Mouse (Mus musculus) gastrocnemius, adult 18-20 months (tissue): Measurements from ENCODE around the gene Grhl3. TPM values are rescaled to one million over a fixed set of nuclear protein-coding genes. Genes with fewer than 3 reads are reported as not detected.

Experiments used
- DNase-seq: peaks from one replicate; pipeline ENCODE4 v3.0.0; 2021; ENCODE audit warnings: low spot score
- total RNA-seq, 2 experiments: library from RNA; stranded (reverse); gene quantifications; 2 replicates each; pipeline ENCODE4 v1.2.3; 2021

Gene Grhl3
- total RNA-seq, 2 experiments from 2014 or later: 0.09 TPM; not detected in 1

DNA sequence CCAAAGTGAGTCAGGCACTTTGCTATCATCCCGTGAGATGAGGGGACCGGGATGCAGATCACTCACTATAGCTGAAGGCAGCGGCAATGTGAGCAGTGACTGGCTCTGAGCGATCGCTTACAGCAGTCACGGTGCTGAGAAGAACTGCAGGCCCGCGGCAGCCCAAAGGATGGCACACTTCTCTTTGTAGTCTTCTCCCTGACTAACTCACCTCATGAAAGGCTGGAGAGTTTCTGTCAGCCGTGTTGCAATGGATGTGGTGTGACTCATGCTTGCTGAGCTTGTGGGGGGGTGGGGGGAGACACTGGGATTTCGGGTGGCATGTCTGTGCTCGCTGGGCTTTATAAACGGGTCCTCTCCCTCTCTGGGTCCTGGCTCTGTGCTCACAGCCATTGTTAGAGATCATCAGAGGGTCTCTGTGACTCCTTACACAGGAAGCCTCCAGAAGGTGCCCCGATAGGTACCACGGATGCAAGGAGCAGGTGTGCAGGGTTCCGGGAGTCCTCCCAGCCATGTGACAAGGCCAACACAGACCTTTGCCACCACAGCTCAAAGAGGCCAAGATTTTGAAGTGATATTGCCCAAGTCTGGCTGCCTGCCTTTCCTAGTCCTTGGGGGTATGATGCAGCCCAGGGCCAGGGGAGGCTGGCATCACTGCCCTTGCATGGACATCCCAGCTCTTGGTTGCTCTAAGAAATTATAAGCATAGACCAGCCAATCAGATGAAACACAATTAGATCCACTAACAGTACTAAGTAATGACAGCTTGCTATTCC, 2.1 kb upstream of the Grhl3 start:
- DNase-seq: no peak

DNA sequence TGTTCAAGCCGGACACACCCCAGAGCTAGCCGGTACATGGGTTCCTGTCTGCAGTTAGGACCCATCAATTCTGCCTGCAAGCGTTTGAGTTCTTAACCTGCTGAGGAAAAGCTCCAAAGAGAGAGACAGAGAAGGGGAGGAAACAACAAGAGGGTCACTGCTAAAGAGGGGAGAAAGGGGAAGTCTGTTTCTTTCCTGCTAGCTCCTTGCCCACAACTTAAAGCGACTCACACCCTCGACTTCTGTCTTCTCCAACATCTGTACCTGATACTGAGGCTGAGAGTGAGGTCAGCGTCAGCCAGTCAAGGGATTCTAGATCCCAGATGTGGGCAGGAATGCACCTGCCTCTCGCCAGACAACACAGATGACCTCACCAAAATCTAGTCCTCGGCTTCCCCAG, 1.2 kb downstream of the Grhl3 start:
- no peak for DNase-seq

DNA sequence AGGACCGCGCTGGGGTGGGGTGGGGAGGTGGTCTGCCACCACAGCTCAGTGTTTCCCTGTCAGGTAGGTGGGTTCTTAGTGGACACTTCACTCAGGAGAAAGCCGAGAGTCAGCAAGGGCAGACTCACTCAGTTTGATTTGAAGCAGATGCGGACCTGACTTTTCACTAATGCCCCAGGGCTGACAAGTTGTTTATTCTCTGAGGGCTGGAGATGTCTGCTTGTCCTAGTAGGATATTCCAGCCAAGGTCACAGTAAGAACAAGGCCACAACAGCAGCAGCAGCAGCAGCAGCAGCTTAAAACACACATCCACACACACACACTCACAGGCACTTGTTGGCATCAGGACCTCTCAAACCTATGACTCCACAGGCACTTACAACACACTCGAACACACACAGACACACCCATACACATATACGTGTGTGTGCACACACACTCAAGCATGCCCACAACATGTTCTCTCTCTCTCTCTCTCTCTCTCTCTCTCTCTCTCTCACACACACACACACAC, 2.3 kb downstream of the Grhl3 start:
- DNase-seq: no peak

DNA sequence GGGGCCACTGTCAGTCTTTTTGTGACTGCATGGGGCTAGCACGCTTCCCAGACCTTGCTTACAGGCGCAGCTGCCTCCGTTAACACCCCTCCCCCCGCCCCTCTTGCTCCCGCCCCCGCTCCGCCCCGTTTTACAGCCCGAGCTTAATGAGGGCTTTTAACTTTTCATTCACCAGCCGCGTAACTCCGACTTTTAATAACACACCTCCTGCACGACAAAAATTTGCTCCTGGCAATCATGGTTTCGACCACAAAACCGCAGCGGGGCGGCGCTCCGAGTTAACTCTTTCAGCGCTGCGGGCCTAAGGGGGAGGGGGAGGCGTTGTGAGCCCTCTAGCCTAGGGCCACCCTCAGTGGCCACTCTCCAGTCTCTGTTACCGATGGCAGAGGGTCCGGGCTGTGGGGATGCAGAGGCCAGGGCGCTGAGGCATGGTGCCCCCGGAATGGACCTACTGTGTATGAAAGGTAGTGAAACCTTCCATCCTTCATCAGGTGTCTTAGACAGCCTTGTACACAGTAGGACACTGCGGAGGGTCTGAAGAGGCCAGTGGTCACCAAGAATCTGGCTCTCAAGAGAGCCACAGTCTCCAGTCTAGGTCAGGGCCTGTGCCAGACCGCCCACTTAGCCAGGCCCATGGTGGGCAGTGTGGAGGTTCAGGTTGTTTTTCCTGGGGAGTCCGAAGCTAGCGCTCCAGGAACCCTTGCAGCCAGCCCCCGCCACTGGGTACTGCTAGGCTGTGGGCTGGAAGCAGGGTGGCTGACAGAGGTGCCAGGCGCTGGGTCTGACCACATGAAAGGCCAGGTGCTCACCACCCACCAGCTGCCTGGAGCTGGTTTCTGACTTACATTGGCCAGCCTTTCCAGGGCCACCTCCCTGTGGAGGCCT, 3.0 kb downstream of the Grhl3 start:
- no peak for DNase-seq

DNA sequence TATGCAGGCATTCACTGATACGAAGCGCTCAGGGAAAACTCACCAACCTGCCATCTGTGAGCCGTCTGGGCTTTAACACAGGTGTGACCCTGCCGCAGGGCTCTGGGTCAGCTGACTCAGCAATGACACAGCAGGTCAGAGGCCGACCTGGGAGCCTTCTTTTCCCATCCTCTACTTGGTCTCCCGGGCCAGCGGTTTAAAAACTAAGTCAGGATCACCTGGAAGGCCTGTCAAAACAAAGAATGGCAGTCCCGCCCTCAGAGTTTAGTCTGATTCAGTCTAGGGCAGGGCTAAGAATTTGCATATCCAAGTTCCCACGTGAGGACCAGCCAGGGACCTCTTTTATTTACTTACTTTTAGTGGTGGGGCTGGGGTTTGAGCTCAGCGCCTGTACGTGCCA, 4.2 kb downstream of the Grhl3 start:
- no peak for DNase-seq

DNA sequence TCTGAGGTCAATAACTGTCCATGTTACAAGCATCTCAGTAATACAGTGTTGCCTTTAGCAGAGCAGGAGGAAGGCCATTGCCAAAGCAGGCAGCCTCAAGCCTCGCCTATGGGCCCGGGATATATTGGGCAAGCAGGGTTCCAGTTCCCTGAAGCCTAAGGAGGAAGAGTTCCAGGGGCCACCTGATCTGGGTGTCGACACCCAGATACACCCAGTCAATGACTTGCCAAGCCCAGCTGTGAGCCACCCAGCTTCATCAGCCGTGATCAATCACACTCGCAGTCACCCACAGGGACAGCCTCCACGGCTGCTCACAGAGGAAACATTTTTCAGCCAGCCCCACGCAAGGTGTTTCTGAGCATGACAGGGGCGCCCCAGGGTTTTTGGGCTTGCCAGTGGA, 5.9 kb downstream of the Grhl3 start:
- DNase-seq: no peak

DNA sequence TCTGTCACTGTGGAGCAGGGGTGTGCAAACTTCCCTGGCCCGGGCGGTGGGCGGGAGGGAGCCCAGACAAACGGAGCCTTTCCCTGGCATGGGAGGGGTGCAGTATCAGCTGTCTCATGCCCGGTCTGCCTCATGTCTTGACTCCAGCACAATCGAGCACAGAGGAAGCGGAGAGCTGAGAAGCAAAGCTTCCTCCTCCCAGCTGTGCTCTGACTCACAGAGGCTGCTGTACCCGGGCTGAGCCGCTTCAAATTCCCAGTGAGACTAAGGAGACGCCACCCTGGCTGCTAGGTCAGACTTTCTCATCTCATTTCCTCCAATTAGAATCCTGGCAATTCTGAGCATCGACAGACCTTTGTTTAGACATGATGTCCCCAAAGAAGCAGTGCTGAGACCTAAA, 6.4 kb downstream of the Grhl3 start:
- DNase-seq: peak; percentile 11

DNA sequence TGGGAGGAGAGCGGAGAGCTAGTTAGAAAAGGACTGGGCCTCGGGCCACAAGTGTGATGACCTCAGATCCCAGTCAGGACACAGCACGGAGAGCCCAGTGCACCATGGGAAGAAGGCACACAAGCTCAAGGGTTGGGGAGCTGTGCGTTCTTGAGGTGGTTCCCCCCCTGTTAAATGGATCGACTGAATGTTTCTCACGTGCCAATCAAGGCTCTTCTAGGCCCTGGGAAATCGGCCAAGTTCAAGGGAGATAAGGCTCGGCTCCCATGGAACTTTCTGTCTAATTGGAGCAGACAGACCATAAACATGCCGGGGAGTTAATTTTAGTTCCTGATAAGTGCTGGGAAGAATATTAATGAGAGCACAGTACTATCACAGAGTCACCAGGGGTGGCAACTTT, 8.0 kb downstream of the Grhl3 start:
- no peak for DNase-seq

DNA sequence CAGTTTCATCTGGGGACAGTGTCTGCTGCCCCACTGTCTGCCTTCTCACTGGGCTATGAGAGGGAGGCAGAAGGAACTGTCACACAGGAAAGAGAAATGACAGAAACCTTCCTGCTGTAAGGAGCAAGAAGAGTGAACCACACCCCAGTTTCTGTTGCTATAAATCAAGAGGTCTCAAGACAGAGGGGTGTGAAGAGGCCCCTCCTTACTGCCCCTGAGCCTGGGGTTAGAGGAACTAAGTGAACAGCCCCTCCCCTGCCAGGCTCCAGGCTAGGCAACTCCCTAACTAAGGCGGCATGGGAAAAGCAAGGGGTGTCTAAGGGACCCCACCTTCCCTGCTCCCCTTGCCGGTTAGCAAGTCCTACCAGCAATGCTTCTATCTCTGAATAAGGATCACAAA, 9.6 kb downstream of the Grhl3 start:
- no peak for DNase-seq

DNA sequence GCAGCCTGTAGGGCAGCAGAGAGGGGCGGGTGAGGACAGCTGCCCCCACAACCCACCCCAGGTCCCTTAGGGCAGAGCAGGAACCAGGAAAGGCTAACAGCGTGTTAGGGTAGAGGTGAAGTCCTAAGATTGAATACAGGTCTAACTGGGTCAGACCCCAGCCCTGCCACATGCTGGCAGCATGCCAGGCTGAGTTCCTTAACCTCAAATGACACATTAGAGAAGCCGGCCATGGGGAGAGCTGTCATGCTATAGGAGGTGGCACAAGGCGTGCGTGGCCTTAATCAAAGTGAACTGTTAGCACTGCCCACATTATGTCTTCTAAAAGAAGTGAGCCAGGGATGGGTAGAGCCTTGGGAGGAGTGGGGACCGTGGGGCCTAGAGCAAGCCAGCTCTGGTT, 24.1 kb downstream of the Grhl3 start:
- DNase-seq: no peak

DNA sequence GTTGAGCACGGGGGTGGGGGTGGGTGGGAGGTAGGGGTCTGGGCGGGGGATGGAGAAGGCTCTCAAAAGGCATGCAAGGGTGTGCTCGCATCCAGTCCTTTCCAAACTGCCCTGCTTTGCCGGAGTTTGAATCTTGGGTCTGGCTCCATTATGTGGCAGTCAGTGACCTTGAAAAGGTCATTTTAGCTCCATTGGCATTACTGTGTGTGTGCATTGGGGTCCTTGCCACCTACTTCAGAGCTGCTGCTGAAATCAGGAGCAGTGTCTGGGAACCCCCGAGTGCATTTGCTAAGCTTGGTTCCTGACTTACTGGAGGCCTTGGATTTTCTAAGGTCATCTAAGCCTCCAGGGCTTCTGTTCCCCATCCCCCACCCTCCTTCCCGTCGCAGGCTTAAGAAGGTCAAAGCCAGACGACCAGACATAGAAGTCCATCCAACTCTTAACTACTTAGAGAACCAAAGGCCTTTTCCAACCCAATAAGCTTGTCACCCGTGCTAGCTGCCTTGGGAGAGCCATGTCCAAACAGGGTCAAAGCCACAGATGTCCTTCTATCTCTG, 24.8 kb downstream of the Grhl3 start:
- no peak for DNase-seq

DNA sequence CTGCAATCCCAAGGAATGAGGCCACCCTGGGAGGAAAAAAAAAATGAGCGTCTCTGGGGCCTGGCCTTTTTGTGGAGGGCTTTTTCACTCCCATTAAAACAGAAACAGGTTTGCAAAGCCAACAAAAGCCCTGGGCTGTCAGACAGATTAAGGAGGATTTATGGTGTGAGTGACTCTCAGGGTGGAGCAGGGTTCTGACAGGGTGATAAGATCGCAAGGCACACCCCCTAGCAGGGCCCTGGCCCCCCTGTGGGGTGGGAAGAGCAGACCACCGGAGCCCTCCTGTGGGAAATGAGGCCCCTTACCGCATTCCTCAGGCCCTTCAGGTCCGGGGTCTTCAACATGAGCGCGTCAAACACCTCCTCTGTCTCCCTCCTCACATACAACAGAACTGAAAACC, 25.3 kb downstream of the Grhl3 start:
- DNase-seq: no peak

DNA sequence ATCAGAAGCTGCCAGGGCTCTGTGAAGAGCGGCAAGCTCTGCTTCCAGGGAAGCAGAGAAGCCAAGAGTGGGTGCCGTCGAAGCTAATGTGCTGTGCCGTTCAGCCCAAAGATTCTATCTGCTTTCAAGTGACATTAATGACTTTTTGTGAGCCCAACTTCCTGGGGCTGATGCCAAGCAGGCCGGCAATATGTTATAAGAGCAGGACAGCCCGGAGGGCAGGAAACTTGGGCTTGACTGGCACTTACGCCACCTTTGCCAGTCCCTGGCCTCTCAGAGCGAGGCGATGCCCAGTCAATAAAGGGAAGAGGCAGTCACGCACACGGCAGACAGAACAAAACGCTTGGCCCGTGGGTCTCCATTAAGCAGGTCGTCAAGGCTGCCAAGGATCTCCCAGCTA, 25.9 kb downstream of the Grhl3 start:
- DNase-seq: no peak

DNA sequence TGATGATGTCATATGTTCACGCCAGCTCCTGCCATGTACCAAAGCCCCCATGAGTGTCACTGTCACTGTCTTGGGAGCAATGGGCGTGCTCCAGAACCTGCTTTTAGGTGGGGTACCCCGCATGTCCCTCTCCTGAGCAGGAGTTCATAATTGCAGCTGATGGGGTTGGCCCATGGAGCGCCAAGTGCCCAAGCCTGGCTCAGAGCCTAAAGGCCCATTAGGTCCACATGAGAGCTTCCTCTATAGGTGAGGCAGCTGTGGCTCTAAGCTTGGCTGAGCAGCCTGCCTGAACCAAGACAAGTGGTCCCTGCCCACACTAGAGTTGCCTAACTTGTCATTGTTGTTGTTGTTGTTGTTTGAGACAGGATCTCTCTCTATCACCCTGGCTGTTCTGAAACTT, 26.6 kb downstream of the Grhl3 start:
- no peak for DNase-seq

DNA sequence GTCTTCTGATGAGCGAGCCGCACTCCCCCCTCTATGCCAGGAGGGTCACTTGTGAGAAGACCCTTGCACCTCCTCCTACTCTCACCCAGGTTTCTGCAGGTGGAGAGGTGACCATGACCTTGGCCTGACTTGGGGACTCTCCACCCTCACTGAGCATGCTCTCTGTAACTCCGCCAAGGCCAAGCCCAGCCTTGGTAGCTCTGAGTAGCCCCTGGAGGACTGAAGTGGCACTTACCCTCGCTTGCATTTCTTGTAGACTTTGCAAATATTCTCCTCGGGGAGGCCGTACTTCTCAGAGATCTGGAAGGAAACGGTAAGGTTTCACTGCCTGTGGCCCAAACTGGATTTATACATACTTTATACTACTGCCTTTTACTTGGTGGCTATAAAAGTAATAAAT, 27.4 kb downstream of the Grhl3 start:
- DNase-seq: no peak

DNA sequence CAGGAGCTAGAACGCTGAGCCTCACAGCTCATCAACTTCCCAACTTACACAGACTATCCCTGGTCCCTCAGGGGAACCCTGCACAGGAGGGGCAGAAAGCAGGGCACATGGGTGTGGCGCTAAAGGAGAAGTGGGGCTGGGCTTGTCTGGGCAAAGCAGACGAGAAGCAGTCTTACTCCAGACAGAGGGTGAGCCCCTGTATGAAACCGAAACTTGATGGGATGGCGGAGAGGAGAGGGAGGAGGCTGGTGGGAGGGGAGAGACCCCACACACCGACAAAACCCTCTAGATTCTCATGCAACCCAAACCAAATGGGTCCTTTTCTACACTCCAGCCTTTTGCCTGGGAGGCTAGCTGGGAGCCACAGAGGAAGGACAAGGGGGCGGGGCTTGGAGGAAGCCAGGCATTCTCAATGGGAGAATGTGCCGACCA, 28.3 kb downstream of the Grhl3 start:
- no peak for DNase-seq

DNA sequence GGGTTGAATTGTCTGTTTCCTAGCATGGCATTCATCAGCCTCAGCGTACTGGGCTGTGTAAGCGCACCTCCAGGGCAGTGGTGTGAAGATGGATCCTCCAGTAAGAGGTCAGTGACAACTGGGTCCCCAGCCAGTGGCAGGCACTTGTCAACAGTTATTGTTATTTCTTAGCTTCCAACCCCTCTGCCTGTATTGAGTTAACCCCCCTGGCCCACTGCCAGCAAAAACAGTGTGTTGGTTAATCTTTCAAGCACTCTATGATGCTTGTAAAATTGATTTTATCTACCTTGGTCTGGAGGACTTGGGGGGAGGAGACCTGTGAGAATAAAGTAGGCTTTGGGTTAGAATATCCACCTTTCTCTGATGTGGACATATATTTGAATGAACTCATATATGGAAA, 29.1 kb downstream of the Grhl3 start:
- DNase-seq: no peak

DNA sequence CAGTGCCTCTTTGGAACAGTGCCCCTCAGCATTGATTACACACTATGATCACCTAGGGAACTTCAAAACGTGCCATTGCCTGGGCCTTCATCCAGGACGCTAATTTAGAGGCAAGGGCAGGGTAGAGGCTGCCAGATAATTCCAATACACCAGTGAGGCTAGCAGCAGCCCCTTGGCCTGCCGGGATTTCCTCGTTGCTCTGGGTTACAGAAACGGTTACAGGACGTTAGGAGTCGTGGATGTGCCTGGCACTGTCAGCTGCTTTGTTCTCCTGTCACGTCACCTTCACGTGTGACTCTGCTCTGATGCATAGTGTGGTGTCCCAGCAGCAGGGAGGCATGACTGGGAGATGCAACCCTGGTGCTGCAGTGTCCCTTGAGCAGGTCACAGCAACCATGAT, 33.4 kb downstream of the Grhl3 start:
- DNase-seq: no peak

DNA sequence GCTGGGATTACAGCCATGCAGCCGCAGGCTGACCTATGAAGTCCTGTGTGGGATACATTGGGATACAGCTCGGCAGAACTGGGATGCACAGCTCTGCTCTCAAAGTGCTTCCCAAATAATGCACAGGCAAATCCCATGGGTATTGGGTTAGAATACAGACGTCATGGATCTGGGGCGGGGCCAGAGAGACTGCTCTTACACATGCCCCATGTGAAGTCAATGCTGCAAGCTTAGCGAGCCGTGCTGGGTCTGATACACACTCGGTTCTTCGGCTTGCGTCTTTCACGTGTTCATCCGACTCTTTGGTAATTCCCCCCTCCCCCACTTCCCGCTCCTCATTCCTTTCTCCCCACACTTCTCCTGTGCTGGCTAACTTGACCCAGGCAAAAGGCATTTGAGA, 34.4 kb downstream of the Grhl3 start:
- DNase-seq: no peak

DNA sequence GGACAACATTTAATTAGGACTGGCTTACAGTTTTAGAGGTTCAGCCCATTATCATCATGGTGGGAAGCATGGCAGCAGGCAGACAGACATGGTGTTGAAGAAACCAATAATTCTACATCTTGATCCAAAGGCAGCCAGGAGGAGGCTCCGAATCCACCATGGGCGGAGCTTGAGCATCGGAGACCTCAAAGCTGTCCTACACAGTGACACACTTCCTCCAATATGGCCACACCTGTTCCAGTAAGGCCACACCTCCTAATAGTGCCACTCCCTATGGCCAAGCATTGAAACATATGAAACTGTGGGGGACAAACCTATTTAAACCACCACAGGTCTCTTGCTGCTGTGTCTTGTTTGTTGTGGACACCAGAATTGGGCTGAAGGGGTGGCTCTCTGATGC, 38.4 kb downstream of the Grhl3 start:
- DNase-seq: no peak

DNA sequence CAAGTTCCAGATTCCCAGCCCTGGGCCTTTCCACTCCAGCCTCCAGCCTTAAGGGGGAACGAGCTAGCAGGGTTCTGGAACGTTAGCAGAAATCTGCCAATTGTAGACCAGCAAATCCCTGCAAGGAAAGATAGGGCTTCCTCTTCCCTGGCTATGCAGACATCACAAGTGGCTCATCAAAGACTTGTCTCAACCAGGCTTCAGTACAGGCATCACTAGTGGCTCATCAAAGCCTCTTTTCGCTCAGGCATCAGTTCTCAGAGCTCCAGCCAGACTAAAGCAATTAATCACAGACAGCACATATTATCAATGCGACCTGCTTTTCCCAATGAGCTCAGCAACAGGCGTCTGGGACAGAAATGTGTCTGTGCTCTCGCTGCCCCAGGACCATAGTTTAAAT, 40.4 kb downstream of the Grhl3 start:
- no peak for DNase-seq
